10 mouse cellular contexts compared by ENCODE assay signal in genomic region chr5:23436735-23437134, GRCm38 (mm10). TPM values are rescaled to one million over a fixed set of nuclear protein-coding genes. Genes with fewer than 3 reads are reported as not detected.
DNase-seq lines count a peak whose midpoint lies in the region; ATAC-seq and TF ChIP-seq lines count a peak whose summit lies in the region.
"Had no signal": no experiment of that assay in that cellular context is flagged by ENCODE, and none has a peak within 500 bp of the region (broad histone marks: within the 10 kb centered on the region; RNA-seq: fewer than 3 reads in every experiment).

No protein-coding gene starts in this region.

- ATAC-seq in kidney, embryonic 14.5 days (ENCODE audit: low FRiP score, low TSS enrichment), result no peak
- no peak for ATAC-seq in hindbrain, postnatal 0 days
- no peak for ATAC-seq in midbrain, embryonic 15.5 days (replicated peaks)
- ATAC-seq in megakaryocyte-erythroid progenitor cell, adult 5-6 weeks (replicated peaks; ENCODE audit: low FRiP score, low TSS enrichment, poor library complexity, severe bottlenecking), result no peak

- no peak for DNase-seq in kidney, adult 9 months
- DNase-seq in hindbrain, postnatal 0 days (ENCODE audit: low spot score), result no peak
- no peak for DNase-seq in adrenal gland, adult 18-20 months (ENCODE audit: low spot score in 2 of 2)
- no peak for DNase-seq in ovary, postnatal 36 days (ENCODE audit: low spot score)
- DNase-seq: cerebellum, postnatal 14 days; thymus, postnatal 14 days had no signal

- no peak overlapping the region for H3K27ac ChIP-seq in kidney, embryonic 14.5 days (ENCODE audit: low read depth, low read length)
- H3K27ac ChIP-seq in cortical plate, adult 2 months (ENCODE audit: insufficient read depth, low read length), result no peak overlapping the region
- H3K27ac ChIP-seq in hindbrain, postnatal 0 days, result no peak overlapping the region
- H3K27ac ChIP-seq in midbrain, embryonic 15.5 days, result no peak overlapping the region

- TF ChIP-seq CTCF in cortical plate, adult 2 months (IDR thresholded peaks at IDR 0.05; ENCODE audit: extremely low read depth, insufficient read depth, low read length), result no peak
- TF ChIP-seq CTCF in hindbrain, postnatal 0 days (IDR thresholded peaks at IDR 0.05; ENCODE audit: low read depth), result no peak

- H3K9ac ChIP-seq in kidney, embryonic 14.5 days (ENCODE audit: low read depth, low read length), result peak overlapping the region; percentile 98; the same call in 1 of the 2 replicates
- H3K9ac ChIP-seq in hindbrain, postnatal 0 days (replicated peaks; ENCODE audit: low read length), result peak overlapping the region; percentile 99
- peak overlapping the region; percentile 94 for H3K9ac ChIP-seq in midbrain, embryonic 15.5 days

- peak overlapping the region; percentile 97 for H3K4me3 ChIP-seq in kidney, embryonic 14.5 days (ENCODE audit: low read length)
- peak overlapping the region; percentile 91 for H3K4me3 ChIP-seq in cortical plate, adult 2 months (ENCODE audit: insufficient read depth, low read length)
- H3K4me3 ChIP-seq in hindbrain, postnatal 0 days (ENCODE audit: low read length), result peak overlapping the region; percentile 89
- peak overlapping the region; percentile 63 for H3K4me3 ChIP-seq in midbrain, embryonic 15.5 days

- no peaks in the 10 kb centered on the region for H3K27me3 ChIP-seq in kidney, embryonic 14.5 days (ENCODE audit: control insufficient read depth, insufficient read depth, low read length)
- no peaks in the 10 kb centered on the region for H3K27me3 ChIP-seq in hindbrain, postnatal 0 days (ENCODE audit: insufficient read depth, low read length)
- H3K27me3 ChIP-seq in midbrain, embryonic 15.5 days (replicated peaks), result no peaks in the 10 kb centered on the region

- no peak for TF ChIP-seq POLR2A in cortical plate, adult 2 months (IDR thresholded peaks at IDR 0.05; ENCODE audit: extremely low read depth, insufficient read depth, low read length)

- no peaks in the 10 kb centered on the region for H3K36me3 ChIP-seq in kidney, embryonic 14.5 days (ENCODE audit: control insufficient read depth, insufficient read depth, low read length)
- no peaks in the 10 kb centered on the region for H3K36me3 ChIP-seq in hindbrain, postnatal 0 days (ENCODE audit: insufficient read depth, low read length)
- no peaks in the 10 kb centered on the region for H3K36me3 ChIP-seq in midbrain, embryonic 15.5 days (replicated peaks)

- H3K4me1 ChIP-seq in kidney, embryonic 14.5 days (ENCODE audit: control insufficient read depth, insufficient read depth, low read length), result peaks cover 10% of the 10 kb centered on the region; the same call in 1 of the 2 replicates
- peaks cover 2% of the 10 kb centered on the region; the same call in 1 of the 2 replicates for H3K4me1 ChIP-seq in cortical plate, adult 2 months (ENCODE audit: control insufficient read depth, insufficient read depth, low read length)
- 0 out of 2 replicates have a peak, but pooled peaks cover 3% of the 10 kb centered on the region for H3K4me1 ChIP-seq in hindbrain, postnatal 0 days (ENCODE audit: insufficient read depth, low read length)
- peaks cover 31% of the 10 kb centered on the region for H3K4me1 ChIP-seq in midbrain, embryonic 15.5 days

- WGBS in kidney, embryonic 14.5 days, result 16% methylated on average over 2 of the region's 2 CpGs
- 6% methylated on average over 2 of the region's 2 CpGs for WGBS in hindbrain, postnatal 0 days
- WGBS in midbrain, embryonic 15.5 days, result 16% methylated on average over 2 of the region's 2 CpGs

- H3K9me3 ChIP-seq in kidney, embryonic 14.5 days (ENCODE audit: control insufficient read depth, low read length), result no peaks in the 10 kb centered on the region
- no peaks in the 10 kb centered on the region for H3K9me3 ChIP-seq in hindbrain, postnatal 0 days (ENCODE audit: low read length)
- no peaks in the 10 kb centered on the region for H3K9me3 ChIP-seq in midbrain, embryonic 15.5 days

- H3K4me2 ChIP-seq in kidney, embryonic 14.5 days (replicated peaks; ENCODE audit: low read depth, low read length), result peak overlapping the region; percentile 68
- H3K4me2 ChIP-seq in hindbrain, postnatal 0 days (ENCODE audit: low read depth, low read length), result peak overlapping the region; percentile 89
- peak overlapping the region; percentile 80 for H3K4me2 ChIP-seq in midbrain, embryonic 15.5 days

RNA-seq across cellular contexts. Expression of gene Kmt2e, which starts 2.5 kb away (rescaled TPM):
- polyA plus RNA-seq in kidney, embryonic 14.5 days (2014; fragmentation: Nextera tagmentation; extraction: Ambion mirVana), result 76.5 and 81.6 TPM in 2 replicates
- 44.0 and 44.7 TPM in 2 replicates for polyA plus RNA-seq in cortical plate, adult 2 months (2012; rRNA removed)
- total RNA-seq in hindbrain, postnatal 0 days (2014; rRNA removed), result 44.7 and 51.2 TPM in 2 replicates
- 119 and 124 TPM in 2 replicates for polyA plus RNA-seq in hindbrain, postnatal 0 days (2015; fragmentation: Nextera tagmentation; extraction: Ambion mirVana)
- 181 and 182 TPM in 2 replicates for polyA plus RNA-seq in midbrain, embryonic 15.5 days (2015; fragmentation: Nextera tagmentation; extraction: Ambion mirVana)
- total RNA-seq in adrenal gland, adult 18-20 months (2021), result 10 to 100 TPM; 58.3 to 69.8 TPM
- 76.3 and 85.2 TPM in 2 replicates for total RNA-seq in megakaryocyte-erythroid progenitor cell, adult 5-6 weeks (2014; fragmentation: Nextera tagmentation)
- 36.9 and 85.3 TPM in 2 replicates for total RNA-seq in megakaryocyte-erythroid progenitor cell, adult 5-6 weeks (2017)
